Mouse (Mus musculus) heart, adult 11 months (tissue): ENCODE measurements around the gene Fkbp14.

Source experiments
- DNase-seq: peaks from one replicate; pipeline ENCODE4 v3.0.0; 2022

Fkbp14 gene

DNA sequence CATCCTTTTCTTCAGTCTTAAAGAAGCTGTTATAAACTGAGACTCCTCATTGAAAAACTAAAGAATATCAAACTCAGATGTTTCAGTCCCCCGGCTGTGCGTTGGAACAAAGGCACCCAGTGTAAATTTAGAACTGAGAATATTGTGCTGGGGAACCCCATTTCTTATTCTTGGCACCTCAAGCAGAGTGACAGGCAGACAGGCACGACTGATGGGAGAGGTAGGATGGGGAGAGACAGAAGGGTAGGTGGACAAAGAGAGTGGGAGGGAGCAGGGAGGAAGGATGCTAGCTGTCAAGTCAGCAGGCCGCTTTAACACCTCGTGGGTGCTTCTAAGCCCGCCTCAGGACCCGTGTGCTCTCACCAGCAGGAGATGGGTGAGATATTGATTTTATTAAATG lies 54.3 kb downstream of the Fkbp14 start:
- peak; percentile 56 for DNase-seq

DNA sequence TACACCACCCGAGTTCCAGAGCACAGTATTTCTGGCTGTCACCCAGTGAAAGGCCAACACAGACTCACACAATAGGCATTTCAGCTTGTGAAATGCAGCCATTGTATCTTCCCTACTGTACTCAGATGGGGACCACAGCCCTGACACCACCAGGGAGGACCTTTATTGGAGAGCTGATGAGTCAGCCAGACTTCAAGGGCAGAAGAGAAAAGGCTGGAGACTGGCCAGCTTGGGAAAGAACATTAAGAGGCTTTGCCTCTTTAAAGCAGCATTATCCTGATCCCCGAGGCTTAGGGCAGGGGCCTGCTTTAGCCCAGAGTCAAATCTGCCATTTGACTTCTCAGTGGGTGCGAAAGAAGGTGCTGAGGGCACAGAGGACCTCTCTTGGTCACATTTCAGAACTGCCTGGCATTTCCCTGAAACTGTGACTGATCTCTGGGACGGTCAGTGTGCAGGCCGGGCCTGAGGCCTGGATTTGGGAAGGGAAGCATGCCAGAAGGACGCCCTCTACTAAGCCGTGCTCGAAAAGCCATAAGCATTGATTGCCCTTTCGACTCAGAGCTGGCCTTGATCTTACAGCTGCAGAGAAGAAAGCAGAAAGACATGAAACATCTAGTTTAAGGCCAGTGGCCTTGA lies 56.7 kb downstream of the Fkbp14 start:
- peak; percentile 89 for DNase-seq

DNA sequence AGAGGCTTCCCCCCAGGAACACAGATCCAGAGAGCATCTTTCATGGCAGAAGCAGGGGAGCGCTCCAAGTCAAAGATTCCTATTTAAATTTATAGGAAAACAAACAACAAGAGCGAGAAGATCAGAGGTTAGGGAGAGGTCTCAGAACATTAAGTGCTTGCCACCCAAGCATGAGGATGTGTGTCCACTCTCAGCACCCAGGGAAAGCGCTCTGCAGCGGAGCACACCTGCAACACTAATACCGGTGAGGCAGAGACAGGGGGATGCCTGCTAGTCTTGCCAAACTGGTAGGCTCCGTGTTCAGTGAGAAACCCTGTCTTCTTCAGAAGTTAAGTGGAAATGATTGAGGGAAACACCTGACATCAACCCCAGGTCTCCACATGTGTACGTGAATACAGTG lies 57.7 kb downstream of the Fkbp14 start:
- DNase-seq = peak; percentile 64

DNA sequence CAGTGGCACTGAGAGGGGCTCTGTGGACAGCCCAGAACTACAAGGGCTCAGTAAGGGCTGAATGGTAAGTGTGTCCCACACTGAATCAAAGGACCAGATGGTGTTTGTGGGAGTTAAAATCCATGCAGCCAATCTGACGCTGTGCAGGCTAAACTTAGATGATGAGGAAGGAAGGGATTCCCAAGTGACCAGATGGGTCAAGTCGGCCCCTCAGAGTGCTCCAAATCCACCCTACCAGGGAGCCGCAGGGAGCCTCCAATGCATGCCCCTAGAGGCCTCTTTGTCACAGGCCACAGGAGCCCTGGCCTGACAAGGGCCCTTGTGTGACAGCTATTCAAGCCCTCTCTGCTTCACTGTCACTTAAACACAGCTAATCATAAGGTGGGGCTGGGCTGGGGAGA lies 58.3 kb downstream of the Fkbp14 start:
- DNase-seq = peak; percentile 90

DNA sequence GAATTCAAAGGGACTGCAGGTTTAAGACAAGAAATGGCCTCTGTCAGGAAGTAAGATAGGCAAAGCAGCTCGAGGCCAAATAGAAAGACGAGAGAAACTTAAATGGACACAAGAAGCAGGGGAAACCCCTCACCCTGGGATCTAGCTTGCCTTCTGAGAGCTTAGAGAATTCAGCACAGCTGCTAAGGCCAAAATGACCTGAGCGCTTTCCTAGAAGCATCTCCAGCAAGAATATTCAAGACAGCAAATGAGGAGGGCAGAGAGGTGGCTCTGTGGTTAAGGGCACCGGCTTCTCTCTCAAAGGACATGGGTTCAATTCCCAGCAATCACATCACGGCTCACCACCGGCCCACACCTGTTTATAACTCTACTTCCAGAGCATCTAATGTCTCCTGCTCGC lies 60.1 kb downstream of the Fkbp14 start:
- DNase-seq = no peak

DNA sequence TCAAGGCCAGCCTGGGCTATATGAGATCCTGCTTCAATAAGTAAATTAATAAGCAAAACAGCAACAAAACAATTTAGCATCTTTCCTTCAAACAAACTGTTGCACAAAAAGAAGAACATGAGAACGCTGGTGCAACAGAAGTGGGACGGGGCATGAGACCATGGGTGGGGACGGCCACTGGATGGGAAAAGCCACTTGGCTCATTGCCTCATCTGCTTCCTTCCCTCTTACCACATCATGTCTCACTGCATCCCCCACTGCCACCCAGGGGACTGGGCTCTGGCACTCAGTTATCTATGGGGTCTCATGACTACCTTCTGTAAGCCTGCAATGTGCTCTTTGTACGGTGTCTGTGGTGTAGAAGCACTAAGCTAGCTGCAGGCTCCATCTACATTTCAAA lies 61.6 kb downstream of the Fkbp14 start:
- DNase-seq = peak; percentile 91

DNA sequence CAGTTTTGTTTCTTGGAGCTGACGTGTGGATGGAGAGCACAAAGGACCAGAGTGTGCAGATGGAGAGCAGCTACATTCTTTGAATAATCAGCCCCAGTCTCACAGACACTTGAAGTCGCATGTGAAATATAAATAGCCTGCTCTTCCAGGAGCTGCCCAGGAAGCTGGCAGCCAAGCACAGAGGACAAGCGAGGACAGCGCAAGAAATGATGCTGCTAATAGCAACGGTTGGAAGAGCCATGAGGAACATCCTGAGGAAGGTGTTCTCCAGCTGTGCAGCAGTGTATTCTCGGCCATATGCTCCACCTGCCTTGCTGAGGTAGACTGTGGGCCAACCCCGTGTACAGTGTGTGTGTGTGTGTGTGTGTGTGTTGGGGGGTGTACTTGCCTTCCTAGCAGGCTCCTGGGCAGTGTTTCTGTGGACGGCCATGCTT lies 66.0 kb downstream of the Fkbp14 start:
- no peak for DNase-seq

DNA sequence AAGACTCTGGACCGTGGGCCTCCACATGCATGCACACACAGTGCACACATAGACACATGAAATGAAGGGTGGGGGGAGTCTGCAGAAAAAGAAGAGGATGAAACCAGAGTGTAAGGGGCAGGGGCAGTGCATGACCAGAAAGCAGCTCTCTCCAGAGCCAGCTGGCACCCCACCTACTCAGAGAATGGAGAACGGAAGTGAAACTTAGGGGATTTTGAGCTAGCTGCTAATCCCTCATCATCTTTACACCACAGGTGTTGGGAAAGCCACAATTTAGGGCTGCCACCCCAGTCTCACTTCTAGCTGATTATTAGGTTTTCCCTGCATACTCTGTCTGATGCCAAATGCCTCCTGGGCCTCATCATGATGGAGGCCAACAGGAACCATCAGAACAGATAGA lies 66.9 kb downstream of the Fkbp14 start:
- no peak for DNase-seq

DNA sequence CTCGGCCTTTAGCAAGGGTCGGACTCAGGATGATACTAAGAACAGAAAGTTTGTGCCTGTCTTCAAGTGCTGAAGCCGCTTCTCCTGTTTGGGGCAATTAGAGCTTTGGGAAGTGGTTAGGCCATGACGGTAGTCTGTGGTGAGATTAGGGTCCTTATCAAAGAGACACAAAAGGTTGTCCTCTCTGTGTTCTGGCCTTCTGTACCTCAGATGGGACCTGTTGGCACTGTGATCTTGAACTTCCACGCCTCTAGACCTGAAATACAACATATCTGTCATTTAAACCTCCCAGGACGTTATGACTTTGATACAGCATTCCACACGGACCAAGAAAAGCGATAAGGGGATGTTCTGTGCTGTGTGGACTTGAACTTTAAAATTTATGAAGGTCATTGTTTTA lies 68.4 kb downstream of the Fkbp14 start:
- no peak for DNase-seq
